Mouse (Mus musculus): ENCODE data around the gene Neu4. TPM values are rescaled to one million over a fixed set of nuclear protein-coding genes. Genes with fewer than 3 reads are reported as not detected.
A peak's percentile ranks its signal among the peaks of the same experiment; 100 is the strongest.
"Not testable (repeated sequence)": the region's sequence is repeated elsewhere in the genome, so short reads cannot be mapped to it uniquely, and the experiment has no call there.

Neu4 gene
- not detected for total RNA-seq (2021)
- long read RNA-seq, experiment 1: 0 reads
- long read RNA-seq, experiment 2: 0 reads

DNA sequence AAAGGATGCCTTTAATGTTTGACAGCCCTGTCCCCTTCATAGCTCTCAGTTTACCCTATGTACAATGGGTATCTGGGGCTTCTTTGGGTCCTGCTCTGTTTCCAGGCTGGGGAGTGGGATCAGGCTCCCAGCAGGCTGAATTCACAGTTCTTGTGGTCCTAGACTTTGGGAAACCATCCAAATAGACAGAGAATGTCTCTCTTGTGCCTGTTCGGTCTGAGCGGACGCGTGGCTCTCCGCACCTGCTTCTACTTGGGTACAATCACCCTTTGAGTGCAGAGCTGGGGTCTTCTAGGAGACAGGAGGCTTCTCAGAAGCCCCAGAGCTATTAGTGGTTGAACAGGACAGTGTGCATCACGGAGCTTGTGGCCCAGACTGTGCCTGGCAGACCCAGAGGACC is at the start of gene Neu4:
Gene Neu4, plus strand, starts transcription at position 301 of the 400 bp plus-strand sequence.
- no peak for DNase-seq
- intact Hi-C loops (cut with DNase I): no loop called here

DNA sequence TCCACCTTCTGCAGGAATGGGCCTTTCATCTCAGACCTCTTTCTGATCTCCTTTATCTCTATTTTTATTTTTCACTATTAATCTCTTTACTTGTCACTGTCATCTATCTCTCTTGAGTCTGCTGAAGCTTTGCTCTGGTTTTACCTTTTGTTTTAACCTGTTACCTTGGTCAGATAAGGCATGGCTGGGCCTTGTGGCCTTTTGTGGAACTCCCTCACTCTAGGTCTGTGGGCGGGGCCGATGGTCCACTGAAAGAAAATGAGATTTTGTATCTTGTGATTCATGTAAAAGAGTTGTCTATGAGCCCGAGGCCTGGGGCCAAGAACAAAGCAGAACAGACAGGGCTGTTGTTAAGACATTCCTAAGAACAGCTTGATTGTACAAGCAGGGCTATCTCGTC is 49.5 kb upstream of the Neu4 start:
- DNase-seq; intact Hi-C loops (cut with DNase I): not testable (repeated sequence)

GRCm38 (mm10) chr1:93975764-93976163 is 44.5 kb upstream of the Neu4 start:
- DNase-seq; intact Hi-C loops (cut with DNase I): not testable (repeated sequence)

DNA sequence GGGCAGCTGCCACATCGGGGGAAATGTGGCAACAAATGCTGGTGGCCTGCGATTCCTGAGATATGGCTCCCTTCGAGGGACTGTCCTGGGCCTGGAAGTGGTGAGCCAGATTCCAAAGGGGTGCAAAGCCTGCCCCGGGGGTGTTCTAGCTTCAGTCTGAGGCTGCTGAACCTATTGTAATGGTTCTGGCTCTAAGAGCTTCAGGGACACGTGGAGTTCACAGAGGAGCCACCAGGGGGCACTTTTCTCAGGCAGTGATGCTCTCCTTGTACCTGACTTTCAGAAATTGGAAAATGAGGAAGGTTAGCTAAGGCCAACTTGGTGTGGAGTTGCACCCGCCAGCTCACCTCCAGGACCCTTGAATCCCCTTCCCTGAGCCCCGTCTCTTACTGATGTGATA is 42.0 kb upstream of the Neu4 start:
- DNase-seq; intact Hi-C loops (cut with DNase I): not testable (repeated sequence)

GRCm38 (mm10) chr1:93980932-93981331 is 39.3 kb upstream of the Neu4 start:
- not testable (repeated sequence) for DNase-seq
- intact Hi-C loops (cut with DNase I): loop anchor here (5.0 kb wide), 1 partner anchor 96 kb away; no protein-coding TSS in a partner anchor

DNA sequence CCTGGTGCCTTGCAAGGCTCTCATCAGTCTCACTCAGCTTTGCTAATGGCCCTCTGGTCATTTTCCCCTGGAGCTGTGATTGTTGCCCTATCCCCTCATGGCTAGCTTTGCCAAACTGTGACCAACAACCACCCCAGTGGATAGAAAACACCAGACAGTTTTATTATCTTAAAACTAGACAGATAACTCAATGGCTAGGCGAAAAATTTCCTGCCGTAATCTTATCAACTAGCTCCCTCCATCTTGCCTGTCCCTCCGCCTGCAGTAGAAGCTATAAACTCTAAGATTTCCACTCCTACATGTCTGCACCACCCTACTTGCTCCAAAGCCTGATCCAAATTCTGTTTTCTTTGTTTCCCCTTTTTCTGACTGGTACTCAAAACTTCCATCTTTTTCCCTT is 34.1 kb upstream of the Neu4 start:
- intact Hi-C loops (cut with DNase I): no loop called here
- DNase-seq: no peak

- intact Hi-C loops (cut with DNase I): no loop called here
- no peak for DNase-seq
These were observed 31.5 kb upstream of the Neu4 start for GRCm38 (mm10) chr1:93988786-93989185.

- DNase-seq; intact Hi-C loops (cut with DNase I): not testable (repeated sequence)
These were observed 30.0 kb upstream of the Neu4 start, which contains the start of gene Gal3st2c for GRCm38 (mm10) chr1:93990209-93990608. TSS of gene Gal3st2c (plus strand) at chr1:93990509.

DNA sequence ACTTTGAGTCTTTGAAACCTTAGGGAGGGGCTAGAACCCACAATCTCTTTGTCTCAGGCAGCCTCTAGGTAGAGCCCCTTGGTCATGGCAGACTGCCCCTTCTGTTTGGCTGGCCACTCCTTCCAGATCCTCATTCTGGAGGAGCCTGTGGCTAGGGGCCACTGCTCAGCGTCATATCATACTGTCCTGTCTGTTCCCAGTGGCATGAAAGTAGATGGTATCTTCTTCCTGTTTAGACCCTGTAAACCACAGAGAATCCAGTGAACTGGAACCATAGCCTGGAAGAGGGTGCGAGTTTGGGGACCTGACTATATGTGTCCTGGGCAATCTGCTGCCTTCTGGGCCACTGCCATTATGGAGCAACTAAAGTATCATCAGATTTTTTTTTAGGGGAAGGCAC is 29.2 kb upstream of the Neu4 start:
- intact Hi-C loops (cut with DNase I); DNase-seq: not testable (repeated sequence)

DNA sequence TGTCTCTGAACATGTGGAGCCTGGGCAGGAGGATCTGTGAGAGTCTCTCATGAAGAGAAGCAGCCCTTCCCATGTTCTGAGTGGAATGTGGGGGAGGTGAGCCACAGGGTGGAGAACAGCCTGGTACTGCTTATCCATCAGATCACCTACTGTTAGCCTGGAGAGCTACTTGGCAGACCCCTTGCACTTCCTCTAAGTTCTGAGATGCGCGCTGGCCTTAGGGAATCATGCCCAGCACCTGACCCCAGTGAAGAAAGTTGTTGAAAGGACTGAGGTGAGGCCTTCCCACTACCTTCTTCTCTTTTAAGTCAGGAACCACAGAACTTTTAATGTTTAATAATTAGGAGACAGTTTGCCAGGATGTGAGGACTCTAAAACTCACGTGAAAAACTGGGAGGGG is 28.8 kb upstream of the Neu4 start:
- intact Hi-C loops (cut with DNase I); DNase-seq: not testable (repeated sequence)

DNA sequence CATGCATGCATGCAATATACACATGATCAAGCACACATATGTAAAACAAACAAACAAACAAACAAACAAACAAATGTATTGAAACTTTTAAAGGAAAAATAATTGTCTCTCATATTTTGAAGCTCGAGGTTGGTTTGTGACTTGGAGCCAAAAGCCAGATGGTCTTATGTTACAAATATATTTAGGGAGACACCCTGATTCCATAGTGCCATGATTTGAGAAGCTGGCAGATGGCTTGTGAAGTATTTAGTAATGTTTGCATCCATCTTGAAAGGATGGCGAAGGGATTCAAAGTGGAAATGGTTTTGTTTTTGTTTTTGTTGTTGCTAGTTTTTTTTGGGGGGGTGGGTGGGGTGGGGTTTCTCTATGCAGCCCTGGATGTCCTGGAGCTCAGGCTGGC is 19.2 kb upstream of the Neu4 start:
- intact Hi-C loops (cut with DNase I): no loop called here
- DNase-seq: no peak

DNA sequence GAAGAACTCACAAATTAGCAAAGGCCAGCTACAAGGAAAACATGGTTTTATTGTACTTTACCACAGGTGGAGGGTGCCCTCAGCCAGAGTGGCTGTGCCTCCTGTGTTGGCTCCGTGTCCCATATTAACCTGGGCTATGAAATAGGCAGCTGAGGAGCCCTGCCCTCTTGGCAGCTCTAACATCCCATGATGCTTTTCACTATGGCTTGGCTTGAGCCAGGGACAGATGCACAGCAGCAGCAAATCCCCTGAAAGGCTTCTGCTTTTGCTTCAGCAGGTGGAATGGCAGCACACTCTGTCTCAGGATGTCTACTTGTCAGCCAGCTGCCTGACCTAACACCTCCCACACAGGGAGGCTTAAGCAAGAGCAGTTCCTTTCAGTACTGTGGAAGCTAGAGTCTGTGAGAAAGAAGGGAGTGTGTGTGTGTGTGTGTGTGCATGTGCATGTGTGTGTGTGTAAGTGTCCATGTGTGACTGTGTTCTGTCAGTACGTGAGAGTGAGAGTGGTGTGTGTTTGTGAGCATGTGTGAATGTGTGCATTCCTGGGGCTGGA is 14.2 kb upstream of the Neu4 start:
- DNase-seq; intact Hi-C loops (cut with DNase I): not testable (repeated sequence)

GRCm38 (mm10) chr1:94008826-94009225 is 11.4 kb upstream of the Neu4 start:
- intact Hi-C loops (cut with DNase I); DNase-seq: not testable (repeated sequence)

DNA sequence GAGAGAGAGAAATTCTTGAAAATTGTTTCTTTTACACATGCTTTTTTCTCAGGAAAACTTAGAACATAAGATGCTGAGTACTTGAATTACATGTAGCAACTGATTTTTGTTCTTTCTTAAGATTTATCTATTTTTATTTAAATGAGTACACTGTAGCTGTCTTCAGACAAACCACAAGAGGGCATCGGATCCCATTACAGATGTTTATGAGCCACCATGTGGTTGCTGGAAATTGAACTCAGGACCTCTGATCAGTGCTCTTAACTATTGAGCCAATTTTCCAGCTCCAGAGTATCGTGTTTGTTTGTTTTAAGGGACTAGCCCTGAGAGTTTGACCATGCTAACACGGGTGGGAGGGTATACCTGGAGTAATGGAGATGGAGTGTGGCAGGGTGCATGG is 8.6 kb upstream of the Neu4 start:
- DNase-seq: no peak
- intact Hi-C loops (cut with DNase I): no loop called here

GRCm38 (mm10) chr1:94027506-94028108 is 7.4 kb downstream of the Neu4 start:
- intact Hi-C loops (cut with DNase I): no loop called here

DNA sequence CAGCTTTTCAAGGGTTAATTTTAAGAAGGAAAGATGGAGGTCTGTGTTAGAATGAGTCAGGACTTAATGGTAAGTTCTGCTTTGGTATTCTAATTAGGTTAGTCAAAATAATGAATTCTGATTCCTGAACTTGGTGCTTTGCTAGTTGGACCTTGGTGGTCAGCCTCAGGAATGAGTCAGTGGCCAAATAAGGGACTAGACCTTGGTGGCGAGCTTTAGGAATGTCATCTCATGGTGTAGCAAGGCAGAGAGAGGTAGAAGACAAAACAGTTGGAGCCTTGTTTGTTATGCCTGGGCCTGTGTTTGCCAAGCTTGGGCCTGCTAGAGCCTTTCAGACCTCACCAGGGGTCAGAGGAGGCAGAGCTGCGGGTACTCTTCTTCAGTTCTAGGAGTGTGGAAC is 8.5 kb downstream of the Neu4 start:
- no peak for DNase-seq
- intact Hi-C loops (cut with DNase I): no loop called here

More at GRCm38 (mm10) chr1:94027506-94028108, 7.4 kb downstream of the Neu4 start:
- no peak for DNase-seq

GRCm38 (mm10) chr1:94033075-94033602 is 12.9 kb downstream of the Neu4 start:
- intact Hi-C loops (cut with DNase I): no loop called here

DNA sequence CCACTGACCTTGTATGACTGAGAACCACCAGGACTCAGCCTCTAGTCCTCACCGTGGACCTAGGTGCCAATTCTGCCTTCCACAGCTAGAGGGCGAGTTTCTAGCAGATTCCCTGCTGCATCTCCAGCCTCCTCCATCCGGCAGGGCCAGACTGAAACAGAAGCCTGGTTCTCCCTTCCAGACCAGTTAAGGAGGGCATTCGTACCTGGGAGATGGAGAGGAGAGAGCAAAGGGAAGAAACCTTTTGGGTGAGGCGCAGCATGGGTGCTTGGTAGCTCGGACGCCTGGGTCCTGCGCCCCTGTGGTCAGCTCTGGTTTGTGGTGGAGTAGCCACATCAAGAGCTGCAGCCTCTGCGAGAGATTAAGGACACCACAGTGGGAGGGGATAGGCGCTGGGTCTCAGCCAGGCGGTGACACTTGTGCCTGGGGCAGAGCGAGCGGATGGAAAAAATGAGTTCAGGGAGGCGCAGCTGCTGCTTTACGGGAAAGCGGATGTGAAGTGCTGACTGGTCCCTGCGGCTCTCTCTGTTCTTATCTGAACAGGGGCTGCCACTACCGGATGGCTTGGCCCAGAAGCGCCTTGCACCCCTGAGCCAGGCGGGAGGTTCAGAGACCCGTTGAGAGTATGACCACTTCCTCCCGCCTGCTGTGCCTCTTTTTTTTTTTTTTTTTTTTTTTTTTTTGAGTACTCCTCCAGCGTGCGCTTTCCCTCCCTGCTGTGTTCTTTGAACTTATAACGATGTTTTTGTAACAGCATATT is 14.9 kb downstream of the Neu4 start:
- DNase-seq: peak; percentile 79 to 81
- intact Hi-C loops (cut with DNase I): loop anchor here (5.0 kb wide), 1 partner anchor 42 kb away; no protein-coding TSS in a partner anchor

More at GRCm38 (mm10) chr1:94033075-94033602, 12.9 kb downstream of the Neu4 start:
- DNase-seq: no peak

DNA sequence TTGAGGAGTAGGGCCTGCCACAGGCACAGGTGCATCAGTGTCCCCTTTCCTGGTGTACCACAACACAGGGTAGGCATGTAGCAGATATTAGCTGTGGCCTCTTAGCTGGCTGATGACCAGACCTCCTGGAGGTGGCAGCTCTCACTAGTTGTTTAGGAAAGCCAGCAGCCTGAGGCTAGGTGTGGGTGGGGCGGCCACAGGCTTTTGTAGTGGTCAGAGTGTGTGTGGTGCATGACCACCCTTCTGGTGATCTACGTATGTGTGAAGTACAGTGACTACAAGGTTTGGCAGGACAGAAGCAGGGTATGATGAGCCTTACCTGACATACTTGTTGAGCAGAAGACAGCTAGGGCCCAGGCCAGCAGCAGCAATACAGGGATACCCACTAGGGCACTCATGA is 20.1 kb downstream of the Neu4 start:
- intact Hi-C loops (cut with DNase I): no loop called here
- no peak for DNase-seq

- DNase-seq: no peak
- intact Hi-C loops (cut with DNase I): no loop called here
These were observed 25.3 kb downstream of the Neu4 start for GRCm38 (mm10) chr1:94045559-94045958.

DNA sequence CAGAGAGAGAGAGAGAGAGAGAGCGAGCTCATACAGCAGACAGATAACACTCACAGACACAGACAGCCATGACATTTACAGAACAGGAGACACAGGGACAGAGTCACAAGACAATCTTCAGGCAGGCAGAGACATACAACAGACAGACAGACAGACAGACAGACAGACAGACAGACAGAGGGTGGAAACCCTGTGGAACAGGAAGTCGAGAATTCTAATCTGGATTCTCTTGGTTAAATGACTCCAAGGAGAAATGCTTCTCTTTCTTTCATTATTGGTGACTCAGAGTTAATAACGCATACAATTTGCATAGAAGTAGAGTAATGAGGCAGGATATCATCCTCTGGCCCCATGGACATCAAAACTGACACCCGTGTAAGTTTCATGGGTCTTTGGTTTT is 26.3 kb downstream of the Neu4 start:
- intact Hi-C loops (cut with DNase I): no loop called here
- DNase-seq: no peak
